Mouse (Mus musculus) kidney, adult 8-10 months (tissue): ENCODE data around the gene Cst11.
"Not testable (repeated sequence)": the region's sequence is repeated elsewhere in the genome, so short reads cannot be mapped to it uniquely, and the experiment has no call there.

Experiments used
- DNase-seq, 2 experiments: peaks; one replicate each; pipeline ENCODE4 v3.0.0; 2022

The Cst11 gene

DNA sequence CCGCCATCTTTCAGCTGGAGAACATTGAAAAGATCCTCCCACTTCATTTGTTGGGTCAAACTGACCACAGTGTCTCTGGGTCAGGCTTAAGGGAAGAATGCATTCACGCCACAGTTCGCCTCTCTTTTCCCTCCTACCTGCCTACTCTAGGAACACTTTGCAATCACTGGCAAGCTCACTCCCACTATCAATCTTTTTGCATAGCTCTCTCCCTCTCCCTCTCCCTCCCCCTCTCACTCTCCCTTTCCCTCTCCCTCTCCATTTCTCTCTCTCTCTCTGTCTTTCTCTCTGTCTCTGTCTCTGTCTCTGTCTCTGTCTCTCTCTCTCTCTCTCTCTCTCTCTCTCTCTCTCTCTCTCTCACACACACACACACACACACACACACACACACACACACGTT, at the start of gene Cst11:
Gene Cst11 (minus strand): TSS at position 101 of the 400 bp plus-strand sequence.
- DNase-seq, result not testable (repeated sequence)

DNA sequence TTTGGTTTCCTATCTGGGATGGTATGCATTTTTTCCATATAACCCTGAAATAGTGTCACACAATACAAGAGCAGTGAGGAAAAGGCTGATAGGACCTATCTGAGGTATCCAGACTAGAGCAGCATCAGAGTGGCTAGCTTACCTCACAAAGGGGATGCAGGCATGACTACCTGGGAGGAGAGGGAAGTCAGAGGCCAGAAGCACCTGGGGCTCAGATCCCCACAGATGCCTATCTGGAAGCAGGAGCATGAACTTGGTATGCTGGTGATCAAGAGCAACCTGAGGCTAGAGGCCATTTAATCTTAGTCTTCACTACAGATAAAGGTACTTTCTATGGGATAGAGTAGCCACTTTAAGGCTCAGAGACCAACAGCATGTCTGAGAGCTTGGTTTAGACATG, 48.6 kb upstream of the Cst11 start, which contains the start of gene Cst13:
Gene Cst13 (plus strand): TSS at position 173 of the 400 bp plus-strand sequence.
- DNase-seq, result no peak

DNA sequence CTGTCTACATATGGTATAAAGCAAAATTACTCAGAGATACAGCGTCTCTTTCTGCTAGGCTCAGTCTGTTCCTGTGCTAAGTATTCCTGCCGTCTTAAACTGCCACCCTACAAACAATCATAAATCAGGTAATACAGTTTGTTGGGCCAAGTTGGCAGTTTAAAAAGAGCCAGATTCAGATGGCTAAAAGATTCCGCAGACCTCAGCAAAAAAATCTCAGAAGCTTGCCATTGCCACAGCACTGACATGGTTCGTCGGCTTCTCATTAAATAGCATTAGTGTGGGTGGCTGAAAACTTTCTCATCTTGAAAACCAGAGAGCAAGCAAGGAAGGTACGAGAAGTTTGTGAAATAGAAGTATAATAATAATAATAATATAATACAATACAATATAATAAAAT, 35.4 kb upstream of the Cst11 start:
- no peak for DNase-seq

DNA sequence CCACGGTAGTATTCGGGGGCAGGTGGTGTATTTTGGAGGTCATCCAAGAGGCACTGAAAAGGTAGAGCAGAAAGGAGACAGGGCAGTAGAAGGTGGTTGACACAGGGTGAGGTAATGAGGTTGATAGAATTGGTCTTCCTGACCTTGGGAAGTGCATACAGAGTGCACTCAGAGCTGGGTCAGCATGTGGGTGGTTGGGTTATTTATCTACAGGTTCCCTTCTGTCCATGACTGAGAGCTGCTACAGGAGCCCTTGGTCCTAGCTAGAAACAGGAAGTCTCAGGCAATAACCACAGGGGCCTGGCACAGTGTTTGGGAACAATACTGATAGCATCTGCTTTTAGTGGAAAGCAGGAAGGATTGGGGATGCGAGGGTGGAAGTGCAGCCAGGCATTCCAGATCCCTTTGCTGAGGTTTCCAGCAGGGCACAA, 30.2 kb upstream of the Cst11 start:
- DNase-seq, result peak; percentile 4 to 5

DNA sequence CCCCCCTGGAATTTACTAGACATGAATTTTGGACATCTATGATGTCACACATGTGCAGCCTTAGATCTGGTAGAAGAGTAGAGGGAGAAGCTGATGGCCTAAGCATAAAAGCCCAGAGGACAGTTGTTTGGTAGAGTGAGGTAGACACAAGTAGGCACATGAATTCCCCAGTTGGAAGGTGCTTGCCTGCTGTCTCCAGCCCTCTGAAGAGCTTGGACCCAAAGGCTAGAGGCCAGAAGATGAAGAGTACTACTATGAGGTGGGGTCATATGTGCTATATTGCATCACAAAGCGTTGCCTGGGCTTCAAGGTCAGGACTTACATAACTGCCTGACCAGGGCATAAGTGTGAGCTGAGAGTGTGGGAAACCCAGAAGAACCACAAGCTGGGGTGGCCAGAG, 27.2 kb upstream of the Cst11 start, which contains the start of gene Cst8:
Gene Cst8 (plus strand): TSS at position 301 of the 400 bp plus-strand sequence.
- no peak for DNase-seq

DNA sequence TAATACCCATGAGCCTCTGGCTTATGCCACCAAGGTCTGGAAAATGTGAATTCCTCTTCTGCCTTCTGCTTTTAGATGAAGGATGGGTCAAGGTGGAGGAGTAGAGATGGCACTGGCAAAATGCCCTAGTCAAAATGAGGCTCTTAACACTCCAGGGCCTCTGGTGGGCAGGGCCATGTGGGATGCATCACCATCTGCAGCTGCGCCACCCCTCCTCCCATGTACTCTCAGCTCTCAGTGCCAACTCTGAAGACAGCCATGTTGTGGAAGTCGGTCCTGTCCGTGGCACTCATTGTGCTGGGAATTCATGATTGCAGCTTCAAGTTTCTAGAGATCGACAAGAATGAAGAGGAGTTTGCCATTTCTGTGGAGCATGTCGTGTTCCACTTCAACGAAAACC, 17.8 kb upstream of the Cst11 start, which contains the start of gene Cst12:
Gene Cst12 (plus strand): TSS at position 220 of the 400 bp plus-strand sequence.
- DNase-seq, result no peak

DNA sequence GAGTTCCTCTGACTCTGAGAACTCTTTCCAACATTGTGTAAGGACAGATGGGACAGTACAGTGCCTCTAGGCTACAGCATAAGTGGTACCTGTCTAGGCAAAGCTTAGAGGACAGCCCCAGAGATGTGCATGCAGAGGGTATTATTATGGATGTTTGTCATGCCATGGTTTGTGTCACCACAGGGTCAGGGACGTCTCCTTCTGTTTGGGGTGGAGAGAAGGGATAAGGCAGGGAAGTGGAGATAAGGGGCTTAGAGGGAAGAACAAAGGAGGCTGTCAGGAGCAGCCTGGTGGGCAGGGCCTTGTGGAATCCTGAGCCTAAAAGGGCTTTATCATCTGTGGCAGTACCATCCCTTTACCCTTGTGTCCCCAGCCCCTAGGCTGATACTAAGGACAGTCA, 10.4 kb upstream of the Cst11 start, which contains the start of gene 8030411F24Rik:
Gene 8030411F24Rik (plus strand): TSS at position 301 of the 400 bp plus-strand sequence.
- no peak for DNase-seq

DNA sequence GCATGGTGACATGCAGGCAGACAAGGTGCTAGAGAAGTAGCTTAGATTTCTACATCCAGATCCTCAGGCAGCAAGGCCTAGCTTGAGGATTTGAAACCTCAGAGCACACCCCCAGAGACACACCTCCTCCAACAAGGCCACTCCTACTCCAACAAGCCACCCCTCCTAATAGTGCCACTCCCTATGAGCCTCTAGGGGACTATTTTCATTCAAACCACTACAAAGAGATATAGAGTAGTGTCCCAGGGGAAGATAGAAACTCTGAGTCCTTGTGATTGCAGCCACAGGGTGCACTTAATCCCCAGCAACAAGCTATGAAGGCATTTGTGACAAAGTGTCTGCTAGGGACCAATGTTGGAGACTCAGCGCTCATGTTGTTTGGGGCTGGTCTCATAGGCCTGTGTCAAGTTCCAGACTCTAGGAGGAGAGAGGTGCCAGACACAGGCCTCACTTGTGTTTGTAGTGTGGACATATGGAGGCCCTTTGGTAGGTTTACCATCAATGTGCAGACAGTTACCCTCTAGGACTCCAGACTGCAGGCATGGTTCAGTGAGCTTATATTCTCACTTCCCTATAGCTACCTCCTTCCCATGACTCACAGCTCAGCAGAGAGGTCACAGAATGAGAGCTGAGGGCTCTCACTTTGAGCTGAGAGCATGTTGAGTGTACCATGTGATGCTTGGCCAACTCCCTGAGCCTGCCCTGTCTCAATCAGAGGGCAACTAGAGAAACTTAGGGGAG, 7.5 kb downstream of the Cst11 start:
- no peak for DNase-seq

DNA sequence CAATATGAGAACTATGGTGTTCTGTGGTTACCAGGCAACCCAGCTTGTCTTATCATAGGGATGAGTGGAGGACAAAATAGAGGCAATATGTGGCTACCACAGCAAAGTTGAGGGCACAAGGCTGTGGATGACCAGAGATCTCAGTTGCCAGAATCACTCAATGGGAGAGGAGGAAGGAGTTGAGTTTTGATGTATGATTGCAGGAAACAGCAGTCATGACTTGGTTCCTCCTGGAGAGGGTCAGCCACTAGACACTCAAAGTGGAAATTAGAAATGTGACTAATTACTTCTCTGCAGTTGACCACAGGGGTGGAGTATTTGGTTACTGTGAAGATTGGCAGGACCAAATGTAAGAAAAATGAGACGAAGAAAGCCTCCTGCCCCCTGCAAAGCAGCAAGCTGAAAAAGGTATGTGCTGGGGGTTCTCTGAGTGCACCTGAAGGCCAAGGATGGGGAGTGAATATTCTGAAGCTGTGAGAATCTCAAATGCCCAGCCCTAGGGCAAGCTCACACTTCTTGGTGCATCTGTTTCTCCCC, 16.9 kb downstream of the Cst11 start:
- no peak for DNase-seq

DNA sequence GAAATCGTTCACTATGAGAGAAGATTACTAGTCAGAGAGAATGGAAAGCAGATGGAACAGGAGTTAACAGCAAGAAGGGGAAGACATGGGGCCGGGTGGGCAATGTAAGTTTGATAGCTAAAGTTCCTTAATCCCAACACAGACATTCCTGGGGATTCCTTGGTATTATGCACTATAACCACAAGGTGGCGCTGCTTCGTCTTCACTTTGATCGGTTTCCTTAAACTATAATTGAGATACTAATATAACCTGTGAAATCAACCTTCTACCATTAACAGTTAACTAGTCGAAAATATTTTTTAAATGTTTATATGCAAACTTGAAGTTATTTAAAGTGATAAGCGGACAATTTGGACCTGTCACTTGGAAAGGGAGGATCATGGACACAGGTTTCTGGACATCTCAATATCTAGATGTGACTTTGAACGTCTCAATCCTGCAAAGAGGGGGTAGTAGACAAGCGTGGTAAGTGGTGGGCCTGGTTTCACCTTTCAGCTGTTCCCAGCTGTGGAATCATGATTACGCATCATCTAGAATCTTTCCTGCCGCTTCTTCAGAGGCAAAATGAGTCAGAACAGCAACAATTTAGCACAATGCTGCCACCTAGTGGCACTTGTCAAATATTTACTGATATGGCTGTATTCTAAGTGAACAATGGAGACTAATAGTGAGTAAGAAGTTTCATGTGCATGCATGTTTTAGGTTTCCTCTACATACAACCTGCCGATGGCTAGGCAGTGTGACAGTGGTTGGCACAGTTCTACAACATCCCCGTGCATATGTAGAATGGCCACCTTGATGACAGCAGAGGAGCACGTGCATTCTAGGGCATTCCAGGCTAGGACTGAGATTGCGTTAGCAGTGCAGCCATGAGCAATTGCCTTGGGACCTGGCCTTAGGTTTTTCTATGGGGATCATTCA, 19.1 kb downstream of the Cst11 start:
- DNase-seq, result peak; percentile 65 to 68

DNA sequence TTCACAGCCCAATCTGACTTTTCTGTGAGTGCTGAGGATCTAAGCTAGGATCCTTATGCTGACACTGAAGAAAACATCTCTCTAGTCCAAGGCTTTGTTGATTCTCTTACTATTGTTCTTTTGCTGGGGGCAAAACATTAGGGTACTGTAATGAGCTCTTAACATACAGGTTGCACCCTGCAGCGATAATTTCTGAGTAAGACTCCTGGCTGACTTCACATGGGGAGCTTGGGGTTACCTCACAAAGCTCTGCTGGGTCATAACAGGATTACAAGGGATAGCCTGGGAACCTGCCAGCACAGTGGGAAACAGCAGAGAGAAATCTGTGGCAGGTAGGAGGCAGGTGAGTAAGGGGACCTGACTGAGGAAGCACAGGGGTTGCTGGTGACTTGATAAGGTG, 21.2 kb downstream of the Cst11 start, which contains the start of gene Cstl1:
Gene Cstl1 (plus strand): TSS at position 301 of the 400 bp plus-strand sequence.
- DNase-seq, result no peak

DNA sequence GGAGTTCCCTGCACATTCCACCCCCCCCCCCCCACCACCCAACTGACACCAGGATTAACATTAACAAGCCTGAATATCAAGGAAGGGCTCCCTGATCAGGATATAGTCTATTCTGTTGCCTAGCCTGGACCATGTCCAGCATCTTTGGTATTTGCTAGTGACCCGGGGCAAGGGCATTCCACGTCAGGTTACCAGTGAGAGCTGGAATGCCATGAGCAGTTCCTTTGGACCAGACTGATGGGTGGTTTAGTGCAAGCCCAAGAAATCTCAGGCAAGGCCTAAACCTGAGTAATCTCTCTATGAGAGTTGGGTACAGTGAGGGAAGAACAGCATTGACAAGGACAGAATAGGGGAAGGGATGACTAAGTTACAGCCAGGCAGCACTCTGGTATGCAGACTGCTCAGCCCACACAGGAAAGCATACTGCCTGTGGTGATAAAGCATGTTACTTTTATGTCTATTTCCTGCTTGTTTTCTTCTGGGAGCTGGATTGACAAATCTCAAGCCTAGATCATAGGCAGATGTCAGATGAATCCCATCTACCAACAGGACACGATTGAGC, 27.4 kb downstream of the Cst11 start:
- DNase-seq, result peak; percentile 19 to 45

DNA sequence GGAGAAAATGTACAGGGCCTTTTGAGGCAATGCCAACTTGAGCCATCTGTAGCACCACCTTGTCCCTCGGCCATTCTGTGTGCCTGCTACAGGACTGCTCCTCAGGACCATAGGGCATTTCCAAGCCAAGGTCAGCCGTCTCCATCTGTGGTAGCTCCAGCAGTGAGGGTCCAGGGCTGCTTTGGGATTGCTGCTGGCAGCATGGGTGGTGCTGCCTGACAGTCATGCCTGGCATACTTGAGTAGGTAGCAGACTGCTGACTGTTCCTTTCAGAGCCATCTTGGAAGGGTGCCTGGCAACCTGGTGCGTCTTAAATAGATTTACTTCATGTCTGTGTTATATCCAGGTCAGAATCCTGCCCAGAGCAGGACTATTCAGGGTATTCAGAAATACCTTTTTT, 28.3 kb downstream of the Cst11 start:
- DNase-seq, result peak in 1 of 2 experiments; percentile 24

DNA sequence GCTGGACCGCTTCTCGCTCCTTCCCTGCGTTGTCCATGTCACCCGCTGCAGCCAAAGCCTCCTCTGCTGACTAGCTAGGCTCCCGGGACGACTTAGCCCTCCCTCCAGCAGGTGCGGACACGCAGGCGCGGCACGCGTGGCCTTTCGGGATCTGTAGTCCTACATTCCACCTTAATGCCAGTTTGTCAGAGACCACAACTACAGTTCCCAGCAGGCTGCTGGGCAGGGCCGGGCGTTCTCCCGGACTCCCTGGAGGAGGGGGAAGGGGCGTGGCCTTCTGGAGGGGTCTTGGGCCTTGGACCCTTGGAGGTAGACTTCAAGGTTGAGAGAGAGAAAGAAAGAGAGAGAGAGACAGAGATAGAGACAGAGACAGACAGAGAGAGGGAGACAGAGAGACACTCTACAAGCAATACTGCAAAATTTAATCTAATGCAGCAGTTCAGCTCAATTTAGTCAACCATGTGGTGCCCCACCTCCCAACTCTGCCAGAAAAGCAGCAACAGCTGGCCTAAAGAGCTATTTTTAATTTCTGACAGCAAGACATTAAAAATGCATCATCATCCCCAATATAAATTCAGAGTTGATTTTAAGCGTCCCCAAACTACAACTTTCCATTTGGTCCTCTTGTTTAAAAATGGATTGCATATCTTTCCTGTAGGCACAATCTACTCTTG, 38.8 kb downstream of the Cst11 start, which contains the start of gene Napb:
Gene Napb (minus strand): TSS at position 141 of the 674 bp plus-strand sequence.
- peak; percentile 95 to 96 for DNase-seq

DNA sequence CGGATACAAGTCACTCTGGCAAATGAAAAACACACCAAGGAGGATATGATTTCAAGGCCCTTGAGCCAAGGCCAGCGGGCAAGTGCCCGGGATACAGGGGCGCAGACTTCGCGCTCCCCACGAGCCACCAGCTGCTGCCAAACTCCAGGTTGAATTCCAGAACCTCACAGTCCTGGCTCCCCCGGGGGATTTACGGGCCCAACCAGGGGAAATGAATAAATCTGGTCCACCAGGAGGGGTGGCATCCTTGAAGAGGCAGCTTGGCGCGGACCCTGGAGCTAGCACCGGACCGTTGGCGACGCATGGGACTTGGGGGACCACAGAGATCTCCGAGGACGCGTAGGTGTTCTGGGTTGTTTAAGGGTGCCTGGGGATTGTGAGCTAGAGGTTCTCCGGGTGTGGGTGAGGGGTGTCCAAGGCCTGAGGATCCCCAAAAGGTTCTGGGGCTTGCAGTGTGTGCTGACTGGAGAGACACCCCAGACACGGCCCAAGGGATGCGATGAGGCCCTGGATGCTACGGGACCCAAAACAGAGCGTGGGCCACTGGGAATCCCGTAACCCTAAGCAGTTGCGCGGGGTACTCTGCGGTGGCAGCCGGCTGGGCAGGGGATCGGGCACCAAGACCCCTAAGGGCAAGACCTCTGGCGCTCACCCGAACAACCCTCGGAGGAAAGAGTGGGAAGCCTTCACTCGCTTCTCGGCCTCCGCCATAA, 39.5 kb downstream of the Cst11 start:
- DNase-seq, result peak; percentile 20

DNA sequence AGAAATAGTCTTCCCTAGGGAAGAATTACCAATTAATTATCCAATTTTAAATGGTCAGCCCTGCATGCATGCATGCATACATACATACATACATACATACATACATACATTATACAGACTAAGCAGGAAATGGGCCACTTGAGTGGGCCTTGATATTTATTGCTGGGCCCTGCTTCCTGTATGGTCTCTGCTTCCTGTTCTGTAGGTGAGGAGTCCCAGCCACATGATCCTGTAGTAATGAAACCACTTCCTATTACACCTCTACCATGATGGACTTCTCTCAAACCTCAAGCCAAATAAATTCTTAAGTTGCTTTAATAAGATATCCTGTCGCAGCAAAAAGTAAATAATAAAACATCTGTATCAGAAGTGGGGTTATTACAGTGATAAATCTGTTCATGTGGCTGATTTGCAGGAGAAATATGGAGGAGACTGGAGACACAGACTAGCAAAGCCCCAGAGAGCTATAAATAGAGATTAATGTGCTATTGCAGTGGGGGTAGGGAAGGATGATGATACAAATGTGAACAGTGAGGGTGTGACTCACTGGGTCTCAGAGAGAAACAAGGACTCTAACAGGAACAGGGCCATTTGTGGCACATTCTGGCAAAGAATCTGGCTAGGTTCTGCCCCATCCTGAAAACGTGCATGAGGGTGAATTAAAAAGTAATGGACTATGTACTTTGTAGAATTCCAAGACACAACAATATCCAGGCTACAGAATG, 51.9 kb downstream of the Cst11 start:
- DNase-seq, result no peak
